Mouse (Mus musculus): ENCODE measurements around the gene Kank3.

DNA sequence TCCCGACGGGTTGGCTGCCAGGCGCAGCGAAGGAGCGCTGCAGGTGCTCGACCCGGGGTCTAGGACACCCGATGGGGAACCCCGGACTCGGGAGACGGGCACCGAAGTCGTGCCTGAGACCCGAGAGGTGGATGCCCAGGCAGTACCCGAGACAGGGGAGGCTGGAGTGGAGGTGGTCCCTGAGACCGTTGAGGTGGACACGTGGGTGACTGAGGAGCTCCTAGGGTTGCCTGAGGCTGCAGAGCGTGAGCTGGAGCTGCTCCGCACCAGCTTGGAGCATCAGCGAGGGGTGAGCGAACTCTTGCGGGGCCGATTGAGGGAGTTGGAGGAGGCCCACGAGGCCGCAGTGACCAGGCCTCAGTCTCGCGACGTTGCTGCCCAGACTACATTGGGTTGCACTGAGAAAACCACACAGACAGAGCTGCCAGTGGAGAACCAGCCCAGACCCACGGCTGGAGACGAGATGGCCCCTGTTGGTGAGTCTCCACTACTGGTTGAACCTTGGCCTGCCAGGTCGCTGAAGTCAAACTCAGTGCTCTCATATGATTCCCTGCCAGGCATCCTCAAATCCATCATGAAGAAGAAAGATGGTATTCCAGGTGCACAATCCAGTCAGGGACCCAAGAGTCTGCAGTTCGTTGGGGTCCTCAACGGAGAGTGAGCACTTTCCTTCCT lies 7.8 kb downstream of the Kank3 start:
- no peak for TF ChIP-seq CTCF (IDR thresholded peaks at IDR 0.05; ENCODE audit: borderline replicate concordance, extremely low read depth, insufficient read depth, insufficient read length)
- TF ChIP-seq POLR2A (IDR thresholded peaks at IDR 0.05; ENCODE audit: borderline replicate concordance, extremely low read depth, insufficient read depth, insufficient read length, poor library complexity, severe bottlenecking), result no peak

Measured in brain, embryonic 14.5 days (tissue).